Mouse (Mus musculus): ENCODE data around the gene Fam129b.

GRCm38 (mm10) chr2:32834496-32834895, 41.4 kb upstream of the Fam129b start:
- TF ChIP-seq CTCF (IDR thresholded peaks at IDR 0.05; ENCODE audit: low read depth, low read length) = no peak
- no peak for TF ChIP-seq POLR2A (IDR thresholded peaks at IDR 0.05; ENCODE audit: extremely low read depth, insufficient read depth, low read length)
